Mouse (Mus musculus): ENCODE data around the gene Impdh1. TPM values are rescaled to one million over a fixed set of nuclear protein-coding genes. Genes with fewer than 3 reads are reported as not detected.
A peak's percentile ranks its signal among the peaks of the same experiment; 100 is the strongest.

The Impdh1 gene
- total RNA-seq, 1 experiment from 2014 or later, result 22.7 TPM

GRCm38 (mm10) chr6:29215181-29215580, 983 bp downstream of the Impdh1 start:
- no peak for ATAC-seq (replicated peaks; ENCODE audit: insufficient number of reproducible peaks, low FRiP score, low TSS enrichment, poor library complexity, severe bottlenecking)

GRCm38 (mm10) chr6:29214776-29215175, 1.4 kb downstream of the Impdh1 start:
- ATAC-seq (replicated peaks; ENCODE audit: insufficient number of reproducible peaks, low FRiP score, low TSS enrichment, poor library complexity, severe bottlenecking), result no peak

DNA sequence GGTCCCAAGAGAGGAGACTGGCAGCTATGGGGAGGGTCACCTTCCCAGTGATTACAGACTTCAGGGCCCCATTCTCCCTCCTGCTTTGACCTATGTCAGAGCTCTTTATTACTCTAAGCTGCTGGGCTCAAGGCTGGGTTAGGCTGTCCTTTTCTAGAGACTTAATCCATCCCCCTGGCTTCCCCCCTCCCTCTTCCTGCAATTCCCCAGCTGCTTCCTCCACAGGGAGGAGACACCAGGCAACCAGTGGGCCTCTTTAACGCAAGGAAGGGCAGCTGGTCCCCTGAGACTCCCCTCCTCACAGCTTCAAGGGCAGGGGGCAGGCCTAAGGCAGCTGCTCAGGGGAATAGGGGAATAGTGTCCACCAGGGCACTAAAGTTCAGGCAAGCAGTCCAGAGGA, 1.9 kb downstream of the Impdh1 start:
- ATAC-seq (replicated peaks; ENCODE audit: insufficient number of reproducible peaks, low FRiP score, low TSS enrichment, poor library complexity, severe bottlenecking), result no peak

DNA sequence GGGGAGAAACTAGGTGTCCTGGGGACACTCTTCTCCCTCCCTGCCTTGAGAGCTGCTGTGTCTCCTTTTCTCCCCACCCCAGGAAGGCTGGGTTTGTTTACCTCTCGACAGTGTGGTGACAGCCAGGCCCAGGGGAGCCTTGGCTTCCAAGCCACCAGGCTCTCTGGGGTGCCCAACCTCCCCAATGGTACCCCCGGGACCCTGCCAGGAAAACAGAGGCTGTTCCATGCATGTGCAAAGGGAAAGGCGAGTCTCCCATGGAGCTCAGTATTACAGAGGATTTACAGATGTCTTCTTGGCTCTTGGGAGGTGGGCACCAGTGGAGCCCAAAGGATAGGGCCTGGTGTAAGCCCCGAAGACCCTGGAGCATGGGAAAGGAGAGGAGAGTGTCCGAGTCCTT, 2.7 kb downstream of the Impdh1 start:
- ATAC-seq (replicated peaks; ENCODE audit: insufficient number of reproducible peaks, low FRiP score, low TSS enrichment, poor library complexity, severe bottlenecking), result no peak

DNA sequence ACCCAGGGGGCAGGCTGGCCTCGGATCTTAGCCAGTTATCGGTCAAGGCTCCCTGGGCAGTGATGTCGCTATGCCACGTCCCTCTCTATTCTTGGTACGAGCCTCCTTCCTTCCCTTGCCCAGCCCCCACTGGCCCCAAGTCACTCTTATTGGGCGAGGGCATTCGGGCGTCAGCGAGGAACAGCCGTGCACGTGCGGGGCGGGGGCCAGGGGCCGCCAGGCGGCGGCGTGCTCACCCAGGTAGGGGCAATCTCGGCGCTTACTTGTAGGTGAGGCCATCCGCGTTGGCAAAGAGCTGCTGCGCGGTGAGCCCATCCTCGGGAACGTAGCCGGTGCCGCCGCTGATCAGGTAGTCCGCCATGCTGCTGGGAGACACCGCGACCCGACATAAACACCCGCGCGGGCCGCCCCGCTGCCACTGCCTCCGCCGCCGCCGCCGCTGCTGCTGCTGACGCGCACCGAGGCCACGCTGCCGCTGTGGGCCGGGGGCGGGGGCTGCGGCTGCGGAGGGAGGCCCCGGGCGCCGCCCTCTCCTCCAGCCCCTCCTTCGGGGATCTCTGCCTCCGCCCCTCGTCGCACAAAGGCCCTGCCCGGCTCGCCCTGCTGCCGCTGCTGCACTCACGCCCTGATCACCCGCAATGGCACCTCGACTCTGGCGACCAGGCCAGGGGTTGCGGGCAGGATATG, 4.2 kb downstream of the Impdh1 start:
- ATAC-seq (replicated peaks; ENCODE audit: insufficient number of reproducible peaks, low FRiP score, low TSS enrichment, poor library complexity, severe bottlenecking), result peak; percentile 74

DNA sequence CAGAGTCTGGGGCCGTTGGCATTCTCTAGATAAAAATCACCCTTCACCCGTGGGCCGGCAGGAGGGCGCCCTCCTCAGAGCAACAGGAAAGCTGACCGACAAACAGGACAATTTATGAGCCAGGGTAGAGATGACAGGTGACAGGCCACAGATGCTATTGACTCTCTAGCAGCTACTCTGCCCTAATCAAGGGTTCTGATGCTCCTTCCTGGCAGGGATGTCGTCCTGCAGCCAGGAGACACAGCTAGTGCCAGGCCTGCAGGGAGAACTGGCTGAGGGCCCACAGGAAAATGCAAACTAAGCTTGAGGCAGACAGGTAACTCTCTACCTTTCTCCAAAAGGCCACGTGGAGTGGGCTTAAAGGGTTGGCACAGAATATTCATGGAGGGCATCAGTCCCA, 5.0 kb downstream of the Impdh1 start:
- no peak for ATAC-seq (replicated peaks; ENCODE audit: insufficient number of reproducible peaks, low FRiP score, low TSS enrichment, poor library complexity, severe bottlenecking)

- no peak for ATAC-seq (replicated peaks; ENCODE audit: insufficient number of reproducible peaks, low FRiP score, low TSS enrichment, poor library complexity, severe bottlenecking)
These were observed 5.8 kb downstream of the Impdh1 start for GRCm38 (mm10) chr6:29210231-29210936.

DNA sequence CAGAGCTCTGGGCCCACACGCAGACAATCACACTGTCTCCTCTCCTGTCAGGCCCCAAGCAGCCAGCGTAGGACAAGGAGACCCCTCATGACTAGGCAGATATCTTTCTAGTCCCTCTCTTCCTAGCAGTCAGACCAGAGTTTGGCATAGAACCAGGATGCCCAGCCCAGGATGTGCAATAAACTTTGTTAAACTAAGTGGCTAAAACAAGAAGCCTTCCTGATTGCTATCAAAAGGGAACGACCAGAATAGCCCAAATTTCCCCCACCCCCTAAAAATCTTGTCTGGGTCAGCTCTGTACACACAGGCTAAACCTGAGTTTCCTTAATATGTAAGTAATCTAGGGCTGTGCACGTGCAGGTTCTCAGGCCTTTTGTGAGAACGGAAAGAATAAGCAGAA, 8.0 kb downstream of the Impdh1 start:
- ATAC-seq (replicated peaks; ENCODE audit: insufficient number of reproducible peaks, low FRiP score, low TSS enrichment, poor library complexity, severe bottlenecking), result no peak

DNA sequence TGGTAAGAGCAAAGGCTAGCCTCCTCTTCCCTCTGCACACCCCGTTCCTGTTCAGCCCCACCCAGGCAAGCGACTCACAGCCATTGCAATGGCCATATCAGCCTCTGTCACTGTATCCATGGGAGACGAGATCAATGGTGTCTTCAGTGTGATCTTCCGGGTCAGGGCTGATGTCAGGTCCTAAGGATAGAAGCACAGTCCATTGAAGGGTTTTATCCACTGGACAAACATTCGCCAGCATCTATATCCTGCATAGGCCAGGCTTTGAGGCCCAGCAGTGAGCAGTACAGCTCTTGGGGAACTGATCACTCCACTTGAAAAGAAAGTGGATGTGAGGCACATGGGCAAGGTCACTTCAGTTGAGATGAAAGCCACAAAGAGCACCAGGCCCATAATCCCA, 9.1 kb downstream of the Impdh1 start:
- no peak for ATAC-seq (replicated peaks; ENCODE audit: insufficient number of reproducible peaks, low FRiP score, low TSS enrichment, poor library complexity, severe bottlenecking)

GRCm38 (mm10) chr6:29206006-29206405, 10.2 kb downstream of the Impdh1 start:
- no peak for ATAC-seq (replicated peaks; ENCODE audit: insufficient number of reproducible peaks, low FRiP score, low TSS enrichment, poor library complexity, severe bottlenecking)

GRCm38 (mm10) chr6:29204932-29205614, 11.1 kb downstream of the Impdh1 start:
- no peak; the same call in 1 of the 2 replicates for ATAC-seq (replicated peaks; ENCODE audit: insufficient number of reproducible peaks, low FRiP score, low TSS enrichment, poor library complexity, severe bottlenecking)

DNA sequence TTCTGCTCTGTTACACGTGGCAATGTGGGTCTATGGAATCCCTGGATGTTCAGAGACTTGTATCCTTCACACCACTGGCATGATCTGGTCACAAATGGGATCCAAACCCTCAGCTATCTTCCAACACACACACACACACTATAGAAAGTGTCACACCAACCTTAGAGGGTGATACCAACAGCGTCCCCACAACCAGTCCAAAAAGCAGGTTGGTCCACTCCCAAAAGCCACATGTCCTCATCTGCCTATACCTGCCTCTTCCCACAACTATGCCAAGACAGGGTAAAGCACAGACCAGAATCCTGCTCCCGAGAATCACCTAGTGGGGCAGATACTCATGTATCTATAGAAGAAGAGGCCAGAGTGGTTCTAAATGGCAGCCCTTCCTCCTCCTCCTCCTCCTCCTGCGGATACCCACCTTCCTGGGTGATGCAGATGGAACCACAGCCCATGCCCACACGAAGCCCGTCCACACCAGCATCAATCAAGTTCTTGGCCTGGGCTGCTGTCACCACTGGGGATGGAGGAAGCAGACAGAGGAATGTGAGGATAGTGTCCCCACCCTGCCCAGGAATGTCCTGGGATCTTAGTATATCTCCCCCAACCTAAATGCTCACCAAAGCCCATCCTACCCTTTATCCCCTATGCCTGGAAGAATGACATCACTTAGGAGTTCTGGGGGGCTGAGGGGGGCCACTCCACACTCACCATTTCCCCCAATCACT, 12.1 kb downstream of the Impdh1 start:
- no peak for ATAC-seq (replicated peaks; ENCODE audit: insufficient number of reproducible peaks, low FRiP score, low TSS enrichment, poor library complexity, severe bottlenecking)

DNA sequence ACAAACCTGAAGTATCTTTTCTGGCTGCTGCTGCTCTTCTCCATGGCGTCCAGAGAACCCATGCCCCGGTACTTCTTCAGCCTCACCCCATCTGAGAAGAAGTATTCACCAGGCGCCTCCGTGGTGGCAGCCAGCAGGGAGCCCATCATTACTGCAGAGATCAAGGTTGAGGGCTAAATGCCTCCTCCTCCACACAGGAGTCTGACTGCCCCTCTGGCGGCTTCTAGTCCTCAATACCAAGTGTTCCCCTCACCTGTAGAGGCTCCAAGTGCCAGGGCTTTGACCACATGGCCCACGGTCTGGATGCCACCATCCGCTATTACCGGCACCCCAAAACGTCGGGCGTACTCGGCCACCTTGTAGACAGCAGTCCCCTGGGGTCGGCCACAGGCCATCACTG, 13.1 kb downstream of the Impdh1 start:
- ATAC-seq (replicated peaks; ENCODE audit: insufficient number of reproducible peaks, low FRiP score, low TSS enrichment, poor library complexity, severe bottlenecking), result no peak

GRCm38 (mm10) chr6:29201988-29202387, 14.2 kb downstream of the Impdh1 start:
- no peak for ATAC-seq (replicated peaks; ENCODE audit: insufficient number of reproducible peaks, low FRiP score, low TSS enrichment, poor library complexity, severe bottlenecking)

DNA sequence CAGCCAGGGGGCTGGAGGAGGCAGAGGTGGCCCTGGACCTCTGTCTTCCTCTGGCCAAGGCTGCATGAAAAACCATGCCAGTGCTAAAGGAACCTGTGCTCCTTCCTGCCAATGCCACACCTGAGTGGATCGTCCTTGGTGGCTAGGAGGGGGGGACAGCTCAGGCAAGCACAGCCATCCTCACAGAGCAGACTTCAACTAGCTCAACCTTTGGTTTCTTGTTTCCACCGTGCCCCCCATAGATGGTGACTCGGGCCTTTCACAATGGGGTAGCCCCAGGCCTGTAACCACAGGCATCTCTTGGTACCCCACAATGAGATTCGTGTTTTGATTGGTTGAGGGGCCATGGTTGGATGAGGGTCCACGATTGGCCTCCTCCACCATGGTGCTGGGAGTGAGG, 14.8 kb downstream of the Impdh1 start:
- no peak for ATAC-seq (replicated peaks; ENCODE audit: insufficient number of reproducible peaks, low FRiP score, low TSS enrichment, poor library complexity, severe bottlenecking)

GRCm38 (mm10) chr6:29200496-29200895, 15.7 kb downstream of the Impdh1 start:
- no peak for ATAC-seq (replicated peaks; ENCODE audit: insufficient number of reproducible peaks, low FRiP score, low TSS enrichment, poor library complexity, severe bottlenecking)

- no peak for ATAC-seq (replicated peaks; ENCODE audit: insufficient number of reproducible peaks, low FRiP score, low TSS enrichment, poor library complexity, severe bottlenecking)
These were observed 16.8 kb downstream of the Impdh1 start for GRCm38 (mm10) chr6:29199223-29199855.

DNA sequence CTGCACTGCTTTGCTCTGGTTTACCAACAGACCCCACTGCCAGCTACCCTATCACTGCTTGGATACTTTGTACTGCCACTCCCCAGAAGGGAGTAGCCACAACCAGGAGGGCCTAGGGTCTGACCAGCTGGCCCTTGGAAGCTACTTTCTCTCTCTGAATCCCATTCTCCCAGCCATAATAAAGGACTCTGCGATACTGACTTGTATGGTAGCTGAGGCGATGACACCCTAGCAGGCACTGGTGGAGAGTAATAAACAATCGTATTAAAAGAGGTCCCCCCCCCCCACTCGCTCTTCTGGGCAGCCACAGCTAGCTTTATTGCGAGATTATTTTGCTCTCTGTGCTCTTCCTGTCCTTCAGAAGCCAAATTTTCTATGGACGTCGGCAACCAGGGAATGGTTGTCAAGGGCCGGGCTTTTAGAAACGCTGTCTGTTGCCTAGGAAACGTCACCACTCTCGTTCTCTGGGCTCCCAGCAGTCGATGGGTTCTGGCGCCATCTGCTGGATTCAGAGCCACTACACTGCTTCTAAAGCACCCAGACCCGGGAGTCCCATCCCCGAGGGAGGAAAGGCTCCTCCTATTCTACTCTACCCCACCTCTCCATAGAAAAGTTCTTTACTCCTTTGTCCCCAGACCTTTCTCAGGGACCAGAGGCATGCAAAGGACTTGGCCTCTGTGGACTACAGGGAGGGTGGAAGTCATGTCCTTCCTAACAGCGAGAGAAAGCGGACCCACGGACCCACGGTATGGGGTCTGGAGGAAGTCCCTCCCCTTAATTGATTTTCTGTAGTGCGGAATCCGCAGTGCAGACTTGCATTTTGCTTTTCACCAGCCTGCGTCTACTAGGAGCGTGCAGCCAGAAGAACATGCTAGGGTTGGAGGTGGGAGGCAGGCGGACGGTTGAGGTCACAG, 17.6 kb downstream of the Impdh1 start:
- ATAC-seq (replicated peaks; ENCODE audit: insufficient number of reproducible peaks, low FRiP score, low TSS enrichment, poor library complexity, severe bottlenecking), result peak; percentile 75

All from monocyte, adult 5-6 weeks (primary cell).